Mouse (Mus musculus) forebrain, embryonic 14.5 days (tissue): Measurements from ENCODE around the gene Tmem190. TPM values are rescaled to one million over a fixed set of nuclear protein-coding genes. Genes with fewer than 3 reads are reported as not detected.
A peak's percentile ranks its signal among the peaks of the same experiment; 100 is the strongest.
"Not testable (repeated sequence)": the region's sequence is repeated elsewhere in the genome, so short reads cannot be mapped to it uniquely, and the experiment has no call there.

Source experiments
- ATAC-seq: fragments of 200-750 bp; cut with Nextera tagmentation; 2 replicates; pipeline ENCODE4 v1.8.0; 2017; ENCODE audit warnings: mild to moderate bottlenecking, moderate library complexity
- DNase-seq: peaks from one replicate; pipeline ENCODE4 v3.0.0-alpha.2; 2015; ENCODE audit warnings: low spot score
- H3K27ac ChIP-seq: fragments of 300-500 bp; sonication (generic); 2 replicates; pipeline ENCODE4 v1.5.1; 2014; ENCODE audit warnings: low read depth, mild to moderate bottlenecking, control low read depth, low read length, moderate library complexity
- H3K27me3 ChIP-seq: fragments of 300-500 bp; sonication (generic); replicated peaks from 2 replicates; pipeline ENCODE4 v1.6.1; 2014; ENCODE audit warnings: low read length, control low read depth, mixed read lengths; ENCODE audit not compliant: control insufficient read depth, insufficient read depth
- H3K36me3 ChIP-seq: fragments of 300-500 bp; sonication (generic); 2 replicates; pipeline ENCODE4 v1.6.1; 2014; ENCODE audit warnings: low read length, control low read depth; ENCODE audit not compliant: control insufficient read depth, insufficient read depth
- H3K4me1 ChIP-seq: fragments of 300-500 bp; sonication (generic); 2 replicates; pipeline ENCODE4 v1.6.1; 2014; ENCODE audit warnings: antibody characterized with exemption, low read length, control low read depth; ENCODE audit not compliant: control insufficient read depth, insufficient read depth
- H3K4me2 ChIP-seq: fragments of 300-500 bp; sonication (generic); 2 replicates; pipeline ENCODE4 v1.6.1; 2014; ENCODE audit warnings: mild to moderate bottlenecking, control low read depth, low read length
- H3K4me3 ChIP-seq: fragments of 300-500 bp; sonication (generic); 2 replicates; pipeline ENCODE4 v1.5.1; 2014; ENCODE audit warnings: low read depth, low read length, control low read depth
- H3K9ac ChIP-seq: fragments of 300-500 bp; sonication (generic); 2 replicates; pipeline ENCODE4 v1.6.1; 2014; ENCODE audit warnings: mild to moderate bottlenecking, low read length, control low read depth, moderate library complexity
- H3K9me3 ChIP-seq: fragments of 300-500 bp; sonication (generic); replicated peaks from 2 replicates; pipeline ENCODE4 v1.6.1; 2016; ENCODE audit warnings: low read length, control low read depth, mixed read lengths; ENCODE audit not compliant: control insufficient read depth
- WGBS: fragments of 180-500 bp; shearing (Covaris S2); extraction: QIAGEN DNeasy Blood & Tissue Kit; methylation state at CpG from one replicate; pipeline ENCODE4 v1.1.7; 2014; 5-methylcytosine and 5-hydroxymethylcytosine counted together
- polyA plus RNA-seq: library from polyadenylated mRNA; unstranded; fragments of >200 nt; fragmentation: Nextera tagmentation; extraction: Ambion mirVana; gene quantifications from 2 replicates; pipeline ENCODE4 v1.2.1, GENCODE M21; 2014

Tmem190 gene
- polyA plus RNA-seq, 1 experiment from 2014 or later: not detected

DNA sequence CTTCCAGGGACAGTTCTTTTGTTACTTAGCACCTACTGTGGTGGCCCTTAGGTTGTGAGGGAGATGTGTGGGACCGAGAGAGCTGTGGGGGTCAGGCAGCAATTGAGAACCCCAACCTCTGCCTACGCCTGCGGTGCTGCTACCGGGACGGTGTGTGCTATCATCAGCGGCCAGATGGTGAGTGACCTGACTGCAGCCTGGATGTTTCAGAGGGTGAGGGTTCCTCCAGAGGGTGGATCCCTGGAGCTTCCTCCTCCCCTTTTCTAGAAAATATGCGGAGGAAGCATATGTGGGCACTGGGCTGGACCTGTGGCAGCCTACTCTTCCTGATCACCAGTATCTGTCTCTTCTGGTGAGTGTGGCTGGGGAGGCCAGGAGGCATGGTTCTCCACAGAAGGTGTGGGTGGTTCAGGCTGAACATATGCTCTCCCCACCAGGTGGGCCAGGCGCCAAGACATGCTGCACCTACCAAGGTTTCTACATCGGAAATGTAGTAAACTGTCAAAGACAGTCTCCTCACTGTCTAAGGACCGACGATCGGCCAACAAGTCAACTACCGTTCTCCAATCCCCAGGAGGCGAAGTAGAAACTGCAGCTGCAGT lies 1.0 kb downstream of the Tmem190 start:
- no peak overlapping the region for H3K27ac ChIP-seq
- 86% methylated on average over 14 of the region's 14 CpGs for WGBS
- no peak overlapping the region for H3K9ac ChIP-seq
- H3K27me3 ChIP-seq: no peaks in the 10 kb centered on the region; the same call in 1 of the 2 replicates
- H3K36me3 ChIP-seq: no peaks in the 10 kb centered on the region
- ATAC-seq: no peak
- H3K4me1 ChIP-seq: no peaks in the 10 kb centered on the region
- H3K4me3 ChIP-seq: no peak overlapping the region
- no peak for DNase-seq
- H3K9me3 ChIP-seq: no peaks in the 10 kb centered on the region
- H3K4me2 ChIP-seq: no peak overlapping the region

DNA sequence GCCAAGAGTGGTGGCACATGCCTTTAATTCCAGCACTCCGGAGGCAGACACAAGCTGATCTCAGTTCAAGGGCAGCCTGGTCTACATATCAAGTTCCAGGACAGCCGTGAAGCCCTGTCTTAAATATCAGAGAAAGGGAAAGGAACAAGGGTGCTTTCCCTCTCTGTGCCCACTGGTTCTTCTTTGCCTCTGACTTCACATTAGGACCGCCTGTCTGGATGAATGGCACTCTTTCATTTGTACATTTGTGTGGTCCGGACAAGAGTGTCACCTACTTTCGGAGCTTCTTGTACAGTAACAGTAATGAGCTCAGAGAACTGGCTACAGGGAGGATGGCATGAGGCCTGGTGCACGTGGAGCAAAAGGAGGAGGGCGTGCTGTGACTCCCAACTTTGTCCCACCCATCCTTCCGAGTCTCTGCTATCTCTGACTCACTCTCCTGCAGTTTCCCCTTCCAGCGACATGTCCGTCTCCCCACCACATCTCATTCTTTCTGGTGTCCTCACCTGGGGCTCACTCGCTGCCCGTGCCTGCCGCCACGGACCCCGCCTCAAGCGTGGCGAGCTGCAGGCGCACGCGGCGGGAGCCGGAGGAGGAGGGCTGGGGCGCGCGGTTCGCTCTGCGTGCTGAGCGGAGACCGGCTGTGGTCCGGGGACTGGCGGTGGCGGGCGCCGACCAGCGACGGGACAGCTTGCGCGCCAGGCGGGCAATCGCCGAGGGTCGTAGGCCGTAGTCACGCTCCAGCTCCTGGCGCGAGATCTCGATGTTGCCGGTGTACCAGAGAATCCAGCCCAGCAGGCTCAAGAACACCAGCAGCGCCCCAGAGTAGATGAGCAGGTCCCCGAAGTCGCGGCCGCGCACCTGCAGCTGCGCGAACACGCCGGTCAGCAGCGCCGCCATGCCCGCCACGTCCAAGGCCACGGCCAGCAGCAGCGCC lies 6.0 kb downstream of the Tmem190 start:
- peak overlapping the region; percentile 92 for H3K4me2 ChIP-seq
- 0 out of 2 replicates have a peak, but pooled peaks cover 3% of the 10 kb centered on the region for H3K4me1 ChIP-seq
- H3K27me3 ChIP-seq: 0 out of 2 replicates have a peak, but pooled peaks cover 4% of the 10 kb centered on the region
- 2% methylated on average over 60 of the region's 64 CpGs for WGBS
- H3K36me3 ChIP-seq: peaks cover 2% of the 10 kb centered on the region; the same call in 1 of the 2 replicates
- H3K4me3 ChIP-seq: peak overlapping the region; percentile 54
- 0 out of 2 replicates have a peak overlapping the region, but pooled peaks have one; percentile 5 for H3K27ac ChIP-seq
- no peaks in the 10 kb centered on the region for H3K9me3 ChIP-seq
- ATAC-seq (peak; percentile 47), DNase-seq (peak; percentile 57)
- peak overlapping the region; percentile 79 for H3K9ac ChIP-seq

DNA sequence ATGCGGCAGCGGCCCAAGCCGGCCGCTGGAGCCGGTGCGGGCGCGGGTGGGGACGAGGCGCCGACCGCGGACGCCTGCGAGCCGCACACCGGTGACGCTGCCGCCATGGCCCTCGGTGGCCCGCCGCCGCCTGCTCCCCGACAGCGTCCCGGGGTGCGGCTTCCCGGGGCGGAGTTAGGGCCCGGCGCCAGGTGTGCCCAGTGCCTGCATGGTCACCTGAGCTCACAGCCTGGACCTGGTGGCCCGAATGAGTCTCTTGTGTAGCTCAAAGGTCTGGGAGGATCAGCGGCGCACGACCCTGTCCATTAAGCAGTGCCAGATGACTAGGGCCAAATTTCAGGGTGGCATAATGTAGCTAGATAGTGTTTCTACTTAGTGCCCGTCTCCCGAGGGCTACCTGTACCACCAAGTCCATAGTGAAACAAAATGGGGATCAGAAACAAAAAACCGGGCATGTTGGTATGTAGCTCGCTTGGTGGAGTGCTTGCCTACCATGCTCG lies 6.7 kb downstream of the Tmem190 start, which contains the start of gene Tmem238:
TSS of gene Tmem238 (minus strand) at position 221 of the 500 bp plus-strand sequence.
- peak within 1 kb of the TSS; percentile 92 for H3K4me2 ChIP-seq
- H3K4me1 ChIP-seq: 0 out of 2 replicates have a peak, but pooled peaks cover 4% of the 10 kb centered on the region
- 8% methylated on average over 40 of the region's 40 CpGs for WGBS
- H3K9me3 ChIP-seq: no peaks in the 10 kb centered on the region
- ATAC-seq (peak; percentile 2; the same call in 1 of the 2 replicates), DNase-seq (no peak)
- 0 out of 2 replicates have a peak, but pooled peaks cover 4% of the 10 kb centered on the region for H3K27me3 ChIP-seq
- peaks cover 9% of the 10 kb centered on the region for H3K36me3 ChIP-seq
- H3K4me3 ChIP-seq: peak within 1 kb of the TSS; percentile 54
- 0 out of 2 replicates have a peak within 1 kb of the TSS, but pooled peaks have one; percentile 5 for H3K27ac ChIP-seq
- peak within 1 kb of the TSS; percentile 79 for H3K9ac ChIP-seq

DNA sequence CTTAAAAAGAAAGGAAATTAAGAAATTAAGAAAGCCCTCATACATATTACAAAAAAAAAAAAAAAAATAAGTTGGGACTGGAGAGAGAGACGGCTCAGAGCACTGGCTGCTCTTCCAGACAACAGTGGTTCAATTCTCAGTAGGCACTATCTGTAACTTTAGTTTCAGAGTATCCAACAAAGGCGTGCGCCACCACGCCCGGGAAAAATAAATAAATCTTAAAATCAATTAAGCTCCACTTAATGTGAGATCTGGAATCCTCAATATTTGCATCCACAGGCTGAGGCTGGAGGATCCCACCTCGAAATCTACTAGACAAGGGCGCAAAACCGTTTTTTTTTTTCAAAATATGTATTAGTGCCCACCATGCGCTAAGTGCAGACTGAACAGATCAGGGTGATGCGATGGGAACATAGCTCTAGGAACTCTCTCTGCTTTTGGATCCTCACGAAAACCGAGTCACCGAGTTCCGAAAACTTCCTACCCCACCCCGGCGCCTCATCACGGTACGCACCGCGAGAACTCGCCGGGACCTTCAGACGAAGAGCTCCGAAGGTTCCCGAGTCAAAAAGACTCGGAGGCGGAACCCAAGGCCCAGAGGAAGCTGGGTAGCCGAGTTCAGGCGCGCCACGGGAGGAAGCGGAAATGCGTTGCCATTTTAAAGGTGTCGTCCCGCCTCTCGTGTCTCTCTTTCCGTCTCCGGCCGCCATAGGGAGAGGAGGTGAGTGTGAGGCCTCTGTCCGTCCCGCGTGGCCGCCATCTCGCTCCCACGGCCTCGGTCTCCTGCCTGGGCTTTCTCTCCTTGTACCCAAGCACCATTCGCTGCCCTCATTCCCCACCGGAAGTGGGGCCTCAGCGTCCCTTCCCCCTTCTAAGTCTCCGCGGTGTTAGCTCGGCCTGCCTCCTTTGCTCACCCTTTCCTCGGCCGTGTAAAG lies 9.8 kb downstream of the Tmem190 start, which contains the start of gene Rpl28:
TSS of gene Rpl28 (plus strand) at position 597 of the 935 bp plus-strand sequence.
- WGBS: 2% methylated on average over 54 of the region's 54 CpGs

DNA sequence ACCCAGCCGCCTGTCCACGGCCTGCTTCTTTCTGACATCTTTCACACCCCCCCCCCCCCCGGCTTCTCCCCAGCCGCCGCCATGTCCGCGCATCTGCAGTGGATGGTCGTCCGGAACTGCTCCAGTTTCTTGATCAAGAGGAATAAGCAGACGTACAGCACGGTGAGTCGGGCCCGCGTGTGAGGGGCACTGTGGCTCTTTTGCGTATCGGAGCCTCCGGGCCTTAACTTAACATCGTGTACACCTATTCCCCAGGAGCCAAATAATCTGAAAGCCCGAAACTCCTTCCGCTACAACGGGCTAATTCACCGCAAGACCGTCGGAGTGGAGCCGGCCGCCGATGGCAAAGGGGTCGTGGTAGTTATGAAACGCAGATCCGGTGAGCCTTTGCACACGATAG lies 10.5 kb downstream of the Tmem190 start:
- under 1% methylated on average over 31 of the region's 31 CpGs for WGBS
- ATAC-seq, DNase-seq: not testable (repeated sequence)

More for the DNA sequence above, 9.8 kb downstream of the Tmem190 start, which contains the start of gene Rpl28:
- Histone ChIP-seq H3K4me2 (peak within 1 kb of the TSS; percentile 80), H3K9ac (peak within 1 kb of the TSS; percentile 87), H3K4me3 (peak within 1 kb of the TSS; percentile 63), H3K4me1 (0 out of 2 replicates have a peak, but pooled peaks cover 4% of the 10 kb centered on the region), H3K27ac (peak within 1 kb of the TSS; percentile 80), H3K9me3 (no peaks in the 10 kb centered on the region), H3K36me3 (peaks cover 35% of the 10 kb centered on the region), H3K27me3 (0 out of 2 replicates have a peak, but pooled peaks cover 4% of the 10 kb centered on the region)
- peak; percentile 92 for ATAC-seq
- peak; percentile 99 for DNase-seq

DNA sequence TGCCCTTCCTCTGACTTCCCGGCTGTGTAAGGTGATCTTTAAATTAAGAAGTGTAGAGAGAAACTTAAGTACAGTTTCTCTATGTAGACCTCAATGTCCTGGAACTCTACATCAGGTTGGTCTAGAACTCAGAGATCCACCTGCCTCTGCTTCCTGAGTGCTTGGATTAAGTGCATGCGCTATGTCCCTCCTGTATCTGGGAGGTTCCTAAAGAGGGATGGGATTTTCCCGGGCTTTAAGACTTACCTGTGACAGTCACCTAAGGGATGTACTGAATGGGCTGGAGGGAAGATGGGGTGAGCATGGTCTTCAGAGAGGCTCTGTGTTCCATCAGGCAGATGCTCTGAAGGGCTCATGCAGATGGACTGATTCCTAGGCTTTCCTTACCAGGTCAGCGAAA lies 10.9 kb downstream of the Tmem190 start:
- Histone ChIP-seq H3K36me3 (peaks cover 45% of the 10 kb centered on the region), H3K4me3 (peak overlapping the region; percentile 63), H3K9me3 (no peaks in the 10 kb centered on the region), H3K4me2 (peak overlapping the region; percentile 80), H3K27ac (no peak overlapping the region), H3K9ac (peak overlapping the region; percentile 87), H3K27me3 (0 out of 2 replicates have a peak, but pooled peaks cover 4% of the 10 kb centered on the region), H3K4me1 (0 out of 2 replicates have a peak, but pooled peaks cover 4% of the 10 kb centered on the region)
- DNase-seq (no peak), ATAC-seq (no peak)
- 43% methylated on average over 4 of the region's 4 CpGs for WGBS

More for the DNA sequence above, 10.5 kb downstream of the Tmem190 start:
- Histone ChIP-seq H3K4me3 (peak overlapping the region; percentile 63), H3K36me3 (peaks cover 42% of the 10 kb centered on the region), H3K9ac (peak overlapping the region; percentile 87), H3K4me2 (peak overlapping the region; percentile 80), H3K27ac (peak overlapping the region; percentile 80)
- not testable (repeated sequence) for H3K9me3 ChIP-seq, H3K27me3 ChIP-seq, H3K4me1 ChIP-seq

DNA sequence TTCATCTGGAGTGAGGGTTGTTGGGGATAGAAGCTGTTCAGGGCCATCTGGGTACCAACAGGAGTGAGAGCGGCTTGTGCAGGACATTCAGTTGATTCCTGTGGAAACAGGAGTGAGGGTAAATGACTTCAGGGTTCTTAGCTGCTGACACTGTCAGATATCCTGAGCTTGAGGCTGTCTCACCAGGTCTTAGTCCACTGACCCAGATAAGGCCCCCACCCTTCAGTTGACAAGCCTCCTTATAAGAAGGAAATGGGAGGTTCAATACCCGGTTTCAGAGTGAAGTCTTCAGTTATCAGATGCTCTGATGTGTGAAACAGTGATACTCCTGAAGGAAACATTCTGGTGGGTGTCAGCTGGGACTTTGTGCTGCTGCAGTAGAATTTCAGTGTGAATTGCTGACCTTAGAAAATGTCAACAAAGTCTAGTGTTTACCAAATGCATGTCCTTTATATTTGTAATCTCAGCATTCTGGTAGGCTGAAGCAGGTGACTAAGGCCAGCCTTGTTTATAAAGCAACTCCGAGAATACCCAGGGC lies 12.0 kb downstream of the Tmem190 start:
- H3K4me2 ChIP-seq: no peak overlapping the region
- no peaks in the 10 kb centered on the region for H3K9me3 ChIP-seq
- ATAC-seq (no peak), DNase-seq (no peak)
- H3K27me3 ChIP-seq: 0 out of 2 replicates have a peak, but pooled peaks cover 4% of the 10 kb centered on the region
- 0 out of 2 replicates have a peak, but pooled peaks cover 4% of the 10 kb centered on the region for H3K4me1 ChIP-seq
- H3K9ac ChIP-seq: no peak overlapping the region
- H3K27ac ChIP-seq: no peak overlapping the region
- WGBS: 89% methylated on average over 3 of the region's 3 CpGs
- H3K36me3 ChIP-seq: peaks cover 45% of the 10 kb centered on the region
- H3K4me3 ChIP-seq: no peak overlapping the region
